Mouse (Mus musculus): Measurements from ENCODE around the gene Slc25a19. TPM values are rescaled to one million over a fixed set of nuclear protein-coding genes. Genes with fewer than 3 reads are reported as not detected.

The Slc25a19 gene
- 23.3 and 26.4 TPM in 2 replicates for polyA plus RNA-seq (2014; fragmentation: Nextera tagmentation; extraction: Ambion mirVana)

DNA sequence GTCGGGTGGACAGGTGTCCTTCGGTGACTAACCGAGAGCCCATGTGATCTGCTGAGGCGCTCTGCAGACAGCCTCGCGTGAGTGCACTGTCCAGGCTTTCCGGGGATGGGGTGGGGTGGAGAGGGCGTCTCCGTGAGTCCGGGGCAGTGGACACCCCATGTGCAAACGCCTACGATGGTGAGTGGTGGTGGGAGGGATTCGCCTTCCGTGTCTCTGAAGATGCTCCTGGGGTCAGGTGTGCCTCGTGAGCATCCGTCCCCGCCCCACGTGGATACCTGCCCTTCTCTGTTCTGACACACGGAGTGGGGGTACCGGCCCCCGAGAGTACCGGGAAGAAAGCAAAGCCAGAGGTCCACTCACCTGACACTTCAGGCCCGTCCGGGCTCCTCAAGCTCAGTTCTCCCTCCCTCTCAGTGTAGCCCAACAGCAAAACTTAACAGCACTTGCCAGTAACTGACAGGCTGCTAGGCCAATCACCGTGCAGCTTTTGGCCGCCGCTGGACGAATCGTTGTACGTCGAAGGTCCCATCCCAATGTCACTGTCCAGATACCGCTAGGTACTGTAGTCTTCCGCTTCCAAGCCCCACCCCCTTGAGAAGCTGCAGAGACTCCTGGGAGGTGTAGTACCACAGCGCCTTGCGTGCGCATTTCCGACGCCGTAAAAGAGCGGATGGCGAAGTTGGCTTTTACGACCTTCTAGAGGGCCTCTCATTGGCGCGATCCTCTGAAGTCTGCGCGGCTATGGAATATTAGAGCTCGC, at the start of gene Slc25a19:
TSS of gene Slc25a19 (minus strand) at position 591 of the 760 bp plus-strand sequence.
- peak; percentile 99 for DNase-seq (ENCODE audit: low spot score)
- peak within 1 kb of the TSS; percentile 60 for H3K9ac ChIP-seq (ENCODE audit: low read length)
- H3K4me3 ChIP-seq (ENCODE audit: low read depth, low read length), result peak within 1 kb of the TSS; percentile 77
- peak; percentile 99 for ATAC-seq (replicated peaks; ENCODE audit: low FRiP score, low TSS enrichment, low read depth)
- H3K36me3 ChIP-seq (ENCODE audit: control insufficient read depth, insufficient read depth, low read length), result peaks cover 10% of the 10 kb centered on the region
- H3K9me3 ChIP-seq (ENCODE audit: control insufficient read depth, low read length), result no peaks in the 10 kb centered on the region
- no peaks in the 10 kb centered on the region for H3K27me3 ChIP-seq (replicated peaks; ENCODE audit: control insufficient read depth, insufficient read depth, low read length)
- peaks cover 10% of the 10 kb centered on the region for H3K4me1 ChIP-seq (replicated peaks; ENCODE audit: control insufficient read depth, insufficient read depth, low read length)
- H3K4me2 ChIP-seq (ENCODE audit: low read length), result peak within 1 kb of the TSS; percentile 93
- no peak within 1 kb of the TSS for H3K27ac ChIP-seq (ENCODE audit: low read depth)
- WGBS, result under 1% methylated on average over 47 of the region's 47 CpGs

DNA sequence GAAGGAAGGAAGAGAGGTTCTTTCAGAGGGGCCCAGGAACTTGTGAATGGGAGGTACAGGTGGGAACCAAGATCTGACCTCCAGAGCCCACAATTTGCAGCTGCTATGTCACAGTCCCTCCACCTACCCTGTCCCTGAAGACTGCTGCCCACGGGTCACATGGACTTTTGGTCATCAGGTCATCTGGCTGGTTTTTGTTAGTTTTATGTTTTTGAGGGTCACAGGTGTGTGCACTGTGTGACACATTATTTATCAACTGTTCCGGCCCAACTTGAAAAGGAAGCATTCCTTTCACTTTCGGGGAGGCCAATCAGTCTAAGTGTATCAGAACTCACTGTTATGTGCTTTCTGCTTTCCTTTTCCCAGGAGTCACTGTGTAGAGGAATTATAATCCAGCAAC, 49.4 kb upstream of the Slc25a19 start:
- Histone ChIP-seq H3K9me3 (ENCODE audit: control insufficient read depth, low read length) (no peaks in the 10 kb centered on the region), H3K9ac (ENCODE audit: low read length) (no peak overlapping the region), H3K4me1 (replicated peaks; ENCODE audit: control insufficient read depth, insufficient read depth, low read length) (no peaks in the 10 kb centered on the region), H3K27me3 (replicated peaks; ENCODE audit: control insufficient read depth, insufficient read depth, low read length) (no peaks in the 10 kb centered on the region), H3K27ac (ENCODE audit: low read depth) (no peak overlapping the region), H3K36me3 (ENCODE audit: control insufficient read depth, insufficient read depth, low read length) (peaks cover 19% of the 10 kb centered on the region), H3K4me2 (ENCODE audit: low read length) (no peak overlapping the region), H3K4me3 (ENCODE audit: low read depth, low read length) (no peak overlapping the region)
- no peak for ATAC-seq (replicated peaks; ENCODE audit: low FRiP score, low TSS enrichment, low read depth)
- WGBS, result 92% methylated on average over 3 of the region's 3 CpGs
- no peak for DNase-seq (ENCODE audit: low spot score)

- Histone ChIP-seq H3K9me3 (ENCODE audit: control insufficient read depth, low read length) (no peaks in the 10 kb centered on the region), H3K4me3 (ENCODE audit: low read depth, low read length) (no peak overlapping the region), H3K36me3 (ENCODE audit: control insufficient read depth, insufficient read depth, low read length) (peaks cover 16% of the 10 kb centered on the region), H3K27ac (ENCODE audit: low read depth) (no peak overlapping the region), H3K9ac (ENCODE audit: low read length) (no peak overlapping the region), H3K4me1 (replicated peaks; ENCODE audit: control insufficient read depth, insufficient read depth, low read length) (no peaks in the 10 kb centered on the region), H3K27me3 (replicated peaks; ENCODE audit: control insufficient read depth, insufficient read depth, low read length) (no peaks in the 10 kb centered on the region), H3K4me2 (ENCODE audit: low read length) (no peak overlapping the region)
- WGBS, result 89% methylated on average over 8 of the region's 8 CpGs
- ATAC-seq (replicated peaks; ENCODE audit: low FRiP score, low TSS enrichment, low read depth) (no peak), DNase-seq (ENCODE audit: low spot score) (no peak)
These were observed 48.6 kb upstream of the Slc25a19 start for GRCm38 (mm10) chr11:115676738-115677137.

DNA sequence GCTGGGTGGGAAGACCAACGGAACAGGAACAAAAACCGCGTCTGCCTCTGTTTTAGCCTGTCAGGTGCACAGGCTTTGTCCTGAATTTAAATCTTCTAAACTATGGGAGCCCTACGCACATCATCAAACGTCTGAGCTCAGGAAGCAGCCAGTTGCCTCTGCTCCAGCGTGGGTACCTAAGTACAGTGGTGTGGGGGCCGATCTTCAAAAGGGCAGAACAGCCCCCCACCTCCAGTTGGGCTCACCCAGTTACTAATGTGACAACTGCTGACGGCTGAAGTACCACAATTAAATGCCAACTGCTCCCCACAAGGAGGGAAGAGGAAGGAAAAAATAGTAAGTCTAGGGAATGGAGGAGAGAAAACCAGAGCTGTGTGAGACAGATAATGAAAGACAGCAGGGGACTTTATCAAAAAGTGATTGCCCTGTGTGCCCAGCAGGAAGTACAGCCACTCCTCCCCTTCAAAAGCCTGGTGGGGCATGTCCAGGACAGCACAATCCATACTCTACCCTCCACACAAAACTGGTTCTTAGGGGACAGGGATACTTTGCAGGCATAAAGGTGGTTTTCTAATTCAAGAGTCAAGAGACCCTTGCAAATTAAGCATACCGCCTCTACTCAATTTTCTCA, 46.3 kb upstream of the Slc25a19 start:
- H3K4me3 ChIP-seq (ENCODE audit: low read depth, low read length), result no peak overlapping the region
- 84% methylated on average over 9 of the region's 9 CpGs for WGBS
- no peak overlapping the region for H3K27ac ChIP-seq (ENCODE audit: low read depth)
- H3K9me3 ChIP-seq (ENCODE audit: control insufficient read depth, low read length), result no peaks in the 10 kb centered on the region
- no peak overlapping the region for H3K9ac ChIP-seq (ENCODE audit: low read length)
- H3K27me3 ChIP-seq (replicated peaks; ENCODE audit: control insufficient read depth, insufficient read depth, low read length), result no peaks in the 10 kb centered on the region
- ATAC-seq (replicated peaks; ENCODE audit: low FRiP score, low TSS enrichment, low read depth) (no peak), DNase-seq (ENCODE audit: low spot score) (no peak)
- H3K4me2 ChIP-seq (ENCODE audit: low read length), result no peak overlapping the region
- peaks cover 11% of the 10 kb centered on the region; the same call in 1 of the 2 replicates for H3K4me1 ChIP-seq (replicated peaks; ENCODE audit: control insufficient read depth, insufficient read depth, low read length)
- peaks cover 16% of the 10 kb centered on the region for H3K36me3 ChIP-seq (ENCODE audit: control insufficient read depth, insufficient read depth, low read length)

GRCm38 (mm10) chr11:115673471-115674234, 45.6 kb upstream of the Slc25a19 start:
- H3K4me1 ChIP-seq (replicated peaks; ENCODE audit: control insufficient read depth, insufficient read depth, low read length), result peaks cover 11% of the 10 kb centered on the region; the same call in 1 of the 2 replicates
- H3K27me3 ChIP-seq (replicated peaks; ENCODE audit: control insufficient read depth, insufficient read depth, low read length), result no peaks in the 10 kb centered on the region
- DNase-seq (ENCODE audit: low spot score) (no peak), ATAC-seq (replicated peaks; ENCODE audit: low FRiP score, low TSS enrichment, low read depth) (no peak)
- no peaks in the 10 kb centered on the region for H3K9me3 ChIP-seq (ENCODE audit: control insufficient read depth, low read length)
- H3K4me3 ChIP-seq (ENCODE audit: low read depth, low read length), result no peak overlapping the region
- no peak overlapping the region for H3K4me2 ChIP-seq (ENCODE audit: low read length)
- peaks cover 11% of the 10 kb centered on the region for H3K36me3 ChIP-seq (ENCODE audit: control insufficient read depth, insufficient read depth, low read length)
- no peak overlapping the region for H3K27ac ChIP-seq (ENCODE audit: low read depth)
- H3K9ac ChIP-seq (ENCODE audit: low read length), result no peak overlapping the region
- 86% methylated on average over 9 of the region's 9 CpGs for WGBS

GRCm38 (mm10) chr11:115672226-115672987, 44.3 kb upstream of the Slc25a19 start:
- no peak for DNase-seq (ENCODE audit: low spot score)
- Histone ChIP-seq H3K27me3 (replicated peaks; ENCODE audit: control insufficient read depth, insufficient read depth, low read length) (no peaks in the 10 kb centered on the region), H3K4me2 (ENCODE audit: low read length) (no peak overlapping the region), H3K27ac (ENCODE audit: low read depth) (no peak overlapping the region), H3K36me3 (ENCODE audit: control insufficient read depth, insufficient read depth, low read length) (peaks cover 2% of the 10 kb centered on the region; the same call in 1 of the 2 replicates), H3K9me3 (ENCODE audit: control insufficient read depth, low read length) (no peaks in the 10 kb centered on the region), H3K4me1 (replicated peaks; ENCODE audit: control insufficient read depth, insufficient read depth, low read length) (peaks cover 11% of the 10 kb centered on the region; the same call in 1 of the 2 replicates), H3K9ac (ENCODE audit: low read length) (no peak overlapping the region), H3K4me3 (ENCODE audit: low read depth, low read length) (no peak overlapping the region)
- ATAC-seq (replicated peaks; ENCODE audit: low FRiP score, low TSS enrichment, low read depth), result no peak
- WGBS, result 85% methylated on average over 7 of the region's 7 CpGs

DNA sequence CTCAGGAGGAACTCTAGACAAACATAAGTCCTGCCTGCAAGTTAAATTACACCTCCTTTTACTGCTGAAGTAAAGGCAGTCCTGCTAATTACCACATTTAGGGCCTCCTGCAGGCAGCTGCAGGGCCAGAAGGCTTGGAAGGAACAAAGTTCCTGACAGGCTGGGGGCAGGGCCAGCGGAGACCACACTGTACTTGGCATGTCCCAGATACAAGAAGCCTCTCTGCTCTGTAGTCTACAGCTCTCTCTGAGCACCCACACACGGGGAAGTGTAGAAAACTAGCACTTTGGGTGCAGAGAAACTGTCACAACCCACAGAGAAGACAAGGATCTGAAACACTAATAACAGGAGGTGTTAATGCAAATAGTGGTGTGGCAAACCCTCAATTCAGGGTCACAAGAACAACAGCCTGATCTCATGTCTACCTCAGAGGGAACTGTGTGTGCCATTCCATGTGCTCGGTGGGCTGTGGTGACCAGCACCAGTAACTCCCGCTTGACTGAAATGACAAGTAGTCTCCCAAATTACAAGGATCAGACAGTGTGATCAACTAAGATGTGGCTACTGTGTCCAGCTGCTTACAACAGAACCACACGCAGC, 42.5 kb upstream of the Slc25a19 start:
- no peak for DNase-seq (ENCODE audit: low spot score)
- no peaks in the 10 kb centered on the region for H3K36me3 ChIP-seq (ENCODE audit: control insufficient read depth, insufficient read depth, low read length)
- no peak for ATAC-seq (replicated peaks; ENCODE audit: low FRiP score, low TSS enrichment, low read depth)

More for the DNA sequence above, 42.5 kb upstream of the Slc25a19 start:
- Histone ChIP-seq H3K4me2 (ENCODE audit: low read length) (no peak overlapping the region), H3K9ac (ENCODE audit: low read length) (no peak overlapping the region), H3K27ac (ENCODE audit: low read depth) (no peak overlapping the region), H3K4me1 (replicated peaks; ENCODE audit: control insufficient read depth, insufficient read depth, low read length) (peaks cover 11% of the 10 kb centered on the region; the same call in 1 of the 2 replicates), H3K9me3 (ENCODE audit: control insufficient read depth, low read length) (no peaks in the 10 kb centered on the region), H3K27me3 (replicated peaks; ENCODE audit: control insufficient read depth, insufficient read depth, low read length) (no peaks in the 10 kb centered on the region), H3K4me3 (ENCODE audit: low read depth, low read length) (no peak overlapping the region)
- 26% methylated on average over 5 of the region's 5 CpGs for WGBS

Data from intestine, embryonic 14.5 days (tissue).